Mouse (Mus musculus): ENCODE measurements around the gene Gpr63. TPM values are rescaled to one million over a fixed set of nuclear protein-coding genes. Genes with fewer than 3 reads are reported as not detected.
"Not testable (repeated sequence)": the region's sequence is repeated elsewhere in the genome, so short reads cannot be mapped to it uniquely, and the experiment has no call there.

Gpr63 gene
- total RNA-seq, 2 experiments from 2014 or later = 12.4 to 15.3 TPM

DNA sequence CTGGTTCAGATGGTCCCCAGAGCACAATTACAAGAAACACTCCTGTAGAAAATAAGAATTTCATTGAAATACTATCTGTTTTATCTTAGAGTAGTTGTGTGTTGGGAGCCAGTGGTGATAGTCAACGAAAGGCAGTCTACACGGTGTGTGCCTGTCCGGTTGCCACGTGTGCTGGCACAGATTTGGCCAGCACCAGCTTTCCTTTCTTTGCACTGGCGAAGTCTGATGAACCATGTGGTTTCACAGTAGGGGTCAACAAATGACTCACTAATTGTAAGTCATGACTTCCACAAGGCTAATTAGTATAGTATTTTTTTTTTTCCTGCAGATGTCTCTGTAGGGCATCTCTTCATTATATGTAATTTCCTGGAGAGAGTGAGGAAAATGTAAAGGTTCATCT, 45.6 kb downstream of the Gpr63 start:
- intact Hi-C loops (cut with DNase I) = no loop called here
- TF ChIP-seq CTCF (IDR thresholded peaks at IDR 0.05) = no peak
- no peak overlapping the region for H3K4me3 ChIP-seq
- no peak for DNase-seq (ENCODE audit: extremely low spot score in 1 of 2, low spot score in 2 of 2)
- no peak overlapping the region for H3K27ac ChIP-seq

DNA sequence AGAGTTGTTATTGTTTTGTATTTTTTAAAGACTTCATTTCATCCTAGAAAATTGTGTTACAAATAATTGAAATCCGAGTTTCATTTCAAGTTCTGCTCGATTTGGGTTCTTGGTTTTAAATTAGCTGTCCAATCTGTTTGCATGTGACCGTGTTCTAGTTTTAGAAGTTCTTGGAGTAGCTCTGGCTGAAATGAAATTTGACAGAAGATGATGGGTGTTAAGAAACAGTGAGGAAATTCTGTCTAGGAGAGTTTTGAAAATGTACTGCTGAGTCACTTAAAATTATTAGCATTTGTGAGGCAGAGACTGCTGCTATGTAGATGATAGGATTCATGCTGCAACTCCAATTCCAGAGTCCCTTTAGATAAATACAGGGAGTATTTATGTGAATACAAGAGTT, 46.5 kb downstream of the Gpr63 start:
- DNase-seq (ENCODE audit: extremely low spot score in 1 of 2, low spot score in 2 of 2) = no peak
- intact Hi-C loops (cut with DNase I) = no loop called here
- Histone ChIP-seq H3K4me3 (no peak overlapping the region), H3K27ac (no peak overlapping the region)
- no peak for TF ChIP-seq CTCF (IDR thresholded peaks at IDR 0.05)

DNA sequence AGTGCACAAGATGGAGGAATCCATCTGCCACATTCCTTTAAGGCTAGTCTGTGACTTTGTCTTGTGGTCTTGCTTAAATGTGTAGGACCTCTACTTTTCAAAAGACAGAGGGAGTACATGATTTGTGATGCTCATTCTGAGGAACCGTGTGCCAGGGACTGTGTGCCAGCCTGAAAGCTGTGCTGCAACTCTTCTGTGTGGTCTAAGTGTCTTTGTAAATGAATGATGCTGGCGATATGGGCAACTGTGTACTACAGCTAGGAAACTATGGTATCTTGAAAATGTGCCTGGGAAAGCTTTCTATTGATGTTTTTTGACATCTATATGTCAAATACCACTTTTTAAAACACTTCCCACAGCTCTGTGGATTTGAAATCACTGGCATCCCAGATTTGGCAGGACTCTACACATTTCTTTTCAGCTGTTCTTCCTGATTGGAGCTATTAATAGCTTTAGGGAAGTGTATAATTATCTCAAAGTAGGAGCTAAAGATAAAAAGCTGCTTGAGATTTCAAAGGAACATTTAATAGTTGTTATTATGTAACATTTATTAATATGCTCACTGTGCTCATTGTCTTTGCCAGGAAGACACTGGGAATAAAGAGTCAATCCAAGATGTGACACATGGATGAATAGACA, 48.9 kb downstream of the Gpr63 start:
- no peak for TF ChIP-seq CTCF (IDR thresholded peaks at IDR 0.05)
- DNase-seq (ENCODE audit: extremely low spot score in 1 of 2, low spot score in 2 of 2) = no peak
- Histone ChIP-seq H3K4me3 (no peak overlapping the region), H3K27ac (peak overlapping the region; percentile 29)
- intact Hi-C loops (cut with DNase I) = loop anchor here (2.0 kb wide), 1 partner anchor 14 kb away; no protein-coding TSS in a partner anchor

DNA sequence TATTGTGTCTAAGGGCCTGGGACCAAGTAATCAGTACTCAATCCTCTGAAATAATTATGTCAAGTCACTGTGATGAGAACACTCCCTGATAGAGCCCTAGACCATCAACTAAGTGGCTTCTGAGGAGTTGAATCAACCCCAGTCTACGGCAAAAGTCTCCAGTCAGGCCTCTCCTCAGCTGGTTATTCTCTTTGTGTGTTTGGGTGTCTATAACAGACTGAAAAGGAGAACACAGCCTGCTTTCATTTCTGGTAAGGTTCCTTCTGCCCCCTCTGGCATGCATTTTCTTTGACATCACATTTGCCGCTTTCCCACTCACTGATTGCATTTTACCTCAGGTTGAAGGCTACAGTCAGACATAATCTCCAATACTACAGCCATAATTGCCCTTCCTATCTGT, 62.0 kb downstream of the Gpr63 start:
- no peak overlapping the region for H3K4me3 ChIP-seq
- no peak overlapping the region for H3K27ac ChIP-seq
- intact Hi-C loops (cut with DNase I) = loop anchor here (2.0 kb wide), 1 partner anchor 13 kb away; no protein-coding TSS in a partner anchor
- TF ChIP-seq CTCF (IDR thresholded peaks at IDR 0.05) = no peak
- no peak for DNase-seq (ENCODE audit: extremely low spot score in 1 of 2, low spot score in 2 of 2)

DNA sequence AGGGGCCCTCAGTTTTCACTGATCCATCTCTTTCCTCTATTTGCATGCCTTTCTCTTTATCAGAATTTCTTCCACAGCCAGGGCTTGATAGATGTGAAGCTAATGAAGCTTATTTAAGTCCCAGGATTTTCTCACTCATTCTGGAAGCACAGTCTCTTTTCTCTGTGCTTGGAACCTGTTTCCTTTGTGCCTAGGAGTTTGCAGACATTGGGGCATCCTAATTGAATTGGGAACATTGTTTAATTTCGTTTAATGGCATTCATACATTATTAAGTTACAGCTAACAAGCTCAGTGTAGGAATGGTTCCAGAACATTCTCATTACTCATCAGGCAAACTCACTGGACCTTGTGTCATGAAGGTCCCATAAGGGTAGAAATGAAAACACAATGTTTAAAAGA, 62.5 kb downstream of the Gpr63 start:
- intact Hi-C loops (cut with DNase I) = loop anchor here (2.0 kb wide), 1 partner anchor 14 kb away; no protein-coding TSS in a partner anchor
- no peak overlapping the region for H3K4me3 ChIP-seq
- H3K27ac ChIP-seq = no peak overlapping the region
- DNase-seq (ENCODE audit: extremely low spot score in 1 of 2, low spot score in 2 of 2) = no peak
- no peak for TF ChIP-seq CTCF (IDR thresholded peaks at IDR 0.05)

DNA sequence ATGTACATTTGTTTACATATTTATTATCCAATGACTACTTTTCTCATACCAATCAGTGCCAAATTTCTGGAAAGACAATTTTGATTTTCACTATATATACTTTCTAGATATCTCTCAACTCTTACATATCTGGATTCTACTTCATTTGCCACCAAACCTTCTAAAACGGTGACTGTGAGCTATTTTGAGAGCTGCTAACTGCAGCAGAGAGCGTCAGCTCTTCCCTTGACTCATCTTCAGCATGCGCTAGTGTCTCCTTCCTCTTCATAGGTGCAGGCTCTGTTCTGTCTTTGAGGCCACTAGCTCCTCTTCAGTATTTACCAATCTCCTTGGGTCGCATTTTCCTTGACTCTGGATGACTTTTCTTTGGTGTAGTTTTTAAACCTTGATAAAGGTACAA, 63.7 kb downstream of the Gpr63 start:
- no peak overlapping the region for H3K4me3 ChIP-seq
- no peak for DNase-seq (ENCODE audit: extremely low spot score in 1 of 2, low spot score in 2 of 2)
- H3K27ac ChIP-seq = no peak overlapping the region
- no peak for TF ChIP-seq CTCF (IDR thresholded peaks at IDR 0.05)
- intact Hi-C loops (cut with DNase I) = loop anchor here (2.0 kb wide), 1 partner anchor 15 kb away; no protein-coding TSS in a partner anchor

DNA sequence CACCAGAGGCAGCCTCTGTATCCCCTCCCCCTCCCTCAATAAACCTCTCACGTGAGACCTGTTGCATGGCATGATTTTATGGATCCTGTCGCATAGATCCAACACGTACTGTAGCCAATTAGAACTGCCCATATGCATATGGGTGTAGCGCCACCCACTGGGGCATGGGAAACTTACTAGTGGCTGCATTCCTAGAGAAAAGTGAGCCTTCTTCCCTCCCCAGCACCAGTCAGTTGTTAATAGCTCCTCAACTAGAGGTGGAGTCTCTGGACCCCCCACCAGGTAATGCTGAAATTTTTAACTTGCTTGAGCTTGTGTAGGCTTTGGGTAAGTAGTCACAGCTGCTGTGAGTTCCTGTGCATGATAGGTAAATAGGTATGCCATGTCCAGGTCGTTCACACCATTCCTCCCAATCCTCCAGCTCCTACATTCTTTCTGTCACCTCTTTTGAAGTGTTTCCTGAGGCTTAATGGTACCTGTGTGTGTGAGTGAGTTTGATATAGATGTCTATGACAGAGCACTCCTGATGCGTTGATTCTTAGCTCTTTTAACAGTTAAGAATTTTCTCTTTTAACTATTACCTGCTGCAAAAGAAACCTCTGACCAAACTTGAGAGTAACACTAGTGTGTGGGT, 69.1 kb downstream of the Gpr63 start:
- intact Hi-C loops (cut with DNase I) = no loop called here
- TF ChIP-seq CTCF (IDR thresholded peaks at IDR 0.05) = peak; percentile 28
- no peak for DNase-seq (ENCODE audit: extremely low spot score in 1 of 2, low spot score in 2 of 2)
- Histone ChIP-seq H3K27ac (no peak overlapping the region), H3K4me3 (no peak overlapping the region)

DNA sequence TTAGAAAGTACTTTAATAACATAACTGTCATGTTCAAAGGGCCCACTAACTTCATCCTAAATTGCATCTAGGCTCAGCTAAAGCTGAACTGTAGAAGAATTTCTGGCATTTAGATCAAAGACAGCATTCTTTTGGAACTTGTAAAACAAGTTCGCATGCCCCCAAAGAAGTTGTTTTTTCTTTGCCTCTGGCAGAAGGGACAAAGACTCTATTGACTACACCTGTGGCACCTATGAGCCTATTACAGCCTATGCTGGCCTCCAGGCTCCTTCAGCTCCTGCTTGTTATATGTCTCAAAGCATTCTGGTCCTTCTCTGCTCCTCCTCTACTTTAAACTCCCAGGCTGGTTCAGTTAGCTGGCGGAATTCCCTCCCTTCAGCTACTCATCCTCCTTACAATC, 69.6 kb downstream of the Gpr63 start:
- intact Hi-C loops (cut with DNase I) = no loop called here
- H3K4me3 ChIP-seq = no peak overlapping the region
- DNase-seq (ENCODE audit: extremely low spot score in 1 of 2, low spot score in 2 of 2) = no peak
- no peak for TF ChIP-seq CTCF (IDR thresholded peaks at IDR 0.05)
- no peak overlapping the region for H3K27ac ChIP-seq

DNA sequence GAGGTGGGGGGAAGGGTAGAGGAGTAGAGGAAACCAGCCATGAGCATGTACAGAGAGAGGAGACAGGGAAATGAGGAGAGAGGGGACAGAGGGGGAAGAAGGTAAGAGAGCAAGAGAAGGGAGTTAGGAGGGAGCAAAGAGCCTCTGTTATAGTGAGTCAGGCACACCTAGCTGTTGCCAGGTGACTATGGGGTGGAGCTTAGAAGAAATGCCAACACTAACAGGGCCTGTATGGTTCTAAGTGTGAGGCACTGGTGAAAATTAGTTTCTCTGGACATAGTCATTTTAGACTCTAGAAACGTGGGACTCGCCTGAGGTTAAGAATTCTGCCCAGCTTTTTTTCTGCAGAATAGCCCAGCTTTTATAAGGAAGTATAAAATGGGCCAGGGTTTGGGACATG, 71.1 kb downstream of the Gpr63 start:
- H3K27ac ChIP-seq = no peak overlapping the region
- no peak overlapping the region for H3K4me3 ChIP-seq
- no peak for TF ChIP-seq CTCF (IDR thresholded peaks at IDR 0.05)
- DNase-seq (ENCODE audit: extremely low spot score in 1 of 2, low spot score in 2 of 2) = no peak
- intact Hi-C loops (cut with DNase I) = no loop called here

DNA sequence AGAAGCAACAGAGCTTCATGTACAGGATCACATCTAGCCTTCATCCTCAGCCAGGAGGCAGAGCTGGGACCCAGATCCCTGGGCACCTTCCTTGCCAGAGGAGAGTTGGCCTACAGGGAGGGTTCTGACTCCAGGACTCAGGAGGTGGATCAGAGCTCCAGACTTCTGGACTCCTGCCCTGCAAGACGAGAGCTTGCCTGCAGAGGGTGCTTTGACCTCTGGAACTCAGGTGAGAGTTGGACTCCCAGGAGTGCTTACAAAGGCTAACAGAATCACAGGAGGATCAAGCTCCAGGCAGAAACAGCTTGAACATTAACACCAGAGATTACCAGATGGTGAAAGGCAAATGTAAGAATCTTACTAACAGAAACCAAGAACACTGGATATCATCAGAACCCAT, 89.3 kb downstream of the Gpr63 start:
- DNase-seq (ENCODE audit: extremely low spot score in 1 of 2, low spot score in 2 of 2); intact Hi-C loops (cut with DNase I); H3K4me3 ChIP-seq; H3K27ac ChIP-seq: not testable (repeated sequence)

Other genes starting within 250 kb of the Gpr63 start
- gene Klhl32, start 115.3 kb upstream of the Gpr63 start, total RNA-seq (2021) = 10 to 100 TPM; 16.0 to 16.1 TPM
- 10 to 100 TPM; 35.3 to 37.2 TPM for gene Ndufaf4, start 68.3 kb upstream of the Gpr63 start, total RNA-seq (2021)

Data from left cerebral cortex, adult 2 months (tissue).